Mouse (Mus musculus) neural tube, embryonic 11.5 days (tissue): ENCODE data around the gene Klk1b4. TPM values are rescaled to one million over a fixed set of nuclear protein-coding genes. Genes with fewer than 3 reads are reported as not detected.
"Not testable (repeated sequence)": the region's sequence is repeated elsewhere in the genome, so short reads cannot be mapped to it uniquely, and the experiment has no call there.

ENCODE experiments used
- ATAC-seq: fragments of 200-750 bp; cut with Nextera tagmentation; 2 replicates; pipeline ENCODE4 v1.8.0; 2017; ENCODE audit warnings: moderate number of reproducible peaks, mild to moderate bottlenecking, moderate TSS enrichment, moderate library complexity; ENCODE audit not compliant: insufficient read depth, low FRiP score, low TSS enrichment
- DNase-seq: peaks from one replicate; pipeline ENCODE4 v3.0.0-alpha.2; 2015; ENCODE audit warnings: low spot score
- H3K27ac ChIP-seq: fragments of 300-500 bp; sonication (generic); 2 replicates; pipeline ENCODE4 v1.5.1; 2014; ENCODE audit warnings: low read depth, mild to moderate bottlenecking, low read length
- H3K27me3 ChIP-seq: fragments of 300-500 bp; sonication (generic); 2 replicates; pipeline ENCODE4 v1.6.1; 2014; ENCODE audit warnings: mild to moderate bottlenecking, low read length, mixed read lengths; ENCODE audit not compliant: control insufficient read depth, insufficient read depth
- H3K36me3 ChIP-seq: fragments of 300-500 bp; sonication (generic); 2 replicates; pipeline ENCODE4 v1.6.1; 2014; ENCODE audit warnings: mild to moderate bottlenecking, low read length, moderate library complexity, mixed read lengths; ENCODE audit not compliant: control insufficient read depth, insufficient read depth
- H3K4me1 ChIP-seq: fragments of 300-500 bp; sonication (generic); 2 replicates; pipeline ENCODE4 v1.6.1; 2014; ENCODE audit warnings: low read length, mixed read lengths; ENCODE audit not compliant: control insufficient read depth, insufficient read depth
- H3K4me2 ChIP-seq: fragments of 300-500 bp; sonication (generic); 2 replicates; pipeline ENCODE4 v1.6.1; 2014; ENCODE audit warnings: low read depth, mild to moderate bottlenecking, moderate library complexity
- H3K4me3 ChIP-seq: fragments of 300-500 bp; sonication (generic); 2 replicates; pipeline ENCODE4 v1.5.1; 2014; ENCODE audit warnings: low read depth, low read length
- H3K9ac ChIP-seq: fragments of 300-500 bp; sonication (generic); 2 replicates; pipeline ENCODE4 v1.6.1; 2014; ENCODE audit warnings: mild to moderate bottlenecking, low read length
- H3K9me3 ChIP-seq: fragments of 300-500 bp; sonication (generic); 2 replicates; pipeline ENCODE4 v1.6.1; 2016; ENCODE audit warnings: low read length; ENCODE audit not compliant: control insufficient read depth
- WGBS: fragments of 180-500 bp; shearing (Covaris S2); extraction: QIAGEN DNeasy Blood & Tissue Kit; methylation state at CpG from one replicate; pipeline ENCODE4 v1.1.7; 2014; 5-methylcytosine and 5-hydroxymethylcytosine counted together
- polyA plus RNA-seq: library from polyadenylated mRNA; unstranded; fragments of >200 nt; fragmentation: Nextera tagmentation; extraction: Ambion mirVana; gene quantifications from 2 replicates; pipeline ENCODE4 v1.2.1, GENCODE M21; 2014

The Klk1b4 gene
- polyA plus RNA-seq, 1 experiment from 2014 or later: not detected

- 82% methylated on average over 6 of the region's 6 CpGs for WGBS
- not testable (repeated sequence) for DNase-seq, ATAC-seq, H3K9me3 ChIP-seq, H3K9ac ChIP-seq, H3K4me1 ChIP-seq, H3K27ac ChIP-seq, H3K27me3 ChIP-seq, H3K36me3 ChIP-seq, H3K4me3 ChIP-seq, H3K4me2 ChIP-seq
Measured at GRCm38 (mm10) chr7:44222335-44222734, 15.1 kb downstream of the Klk1b4 start.

- Histone ChIP-seq H3K27ac (no peak within 1 kb of the TSS), H3K4me3 (no peak within 1 kb of the TSS), H3K4me2 (no peak within 1 kb of the TSS), H3K4me1 (no peaks in the 10 kb centered on the region), H3K9ac (no peak within 1 kb of the TSS), H3K9me3 (no peaks in the 10 kb centered on the region), H3K27me3 (no peaks in the 10 kb centered on the region), H3K36me3 (no peaks in the 10 kb centered on the region)
- ATAC-seq (no peak), DNase-seq (no peak)
- WGBS: 50% methylated on average over 1 of the region's 1 CpGs
Measured at GRCm38 (mm10) chr7:44225076-44225475, 17.8 kb downstream of the Klk1b4 start, which contains the start of gene Klk1. TSS of gene Klk1 (plus strand) at chr7:44225360.

GRCm38 (mm10) chr7:44235909-44236308, 28.7 kb downstream of the Klk1b4 start, which contains the start of gene Gm36864:
TSS of gene Gm36864 (plus strand) at chr7:44236177.
- 88% methylated on average over 3 of the region's 3 CpGs for WGBS

GRCm38 (mm10) chr7:44239913-44240312, 32.7 kb downstream of the Klk1b4 start:
- no peak overlapping the region for H3K27ac ChIP-seq
- WGBS: 55% methylated on average over 2 of the region's 2 CpGs
- H3K9ac ChIP-seq: no peak overlapping the region
- no peaks in the 10 kb centered on the region for H3K4me1 ChIP-seq
- H3K4me3 ChIP-seq: no peak overlapping the region
- ATAC-seq (no peak), DNase-seq (no peak)
- H3K9me3 ChIP-seq: no peaks in the 10 kb centered on the region
- no peaks in the 10 kb centered on the region for H3K36me3 ChIP-seq
- no peaks in the 10 kb centered on the region for H3K27me3 ChIP-seq
- no peak overlapping the region for H3K4me2 ChIP-seq

More at GRCm38 (mm10) chr7:44235909-44236308, 28.7 kb downstream of the Klk1b4 start, which contains the start of gene Gm36864:
- Histone ChIP-seq H3K9me3 (no peaks in the 10 kb centered on the region), H3K4me3 (no peak within 1 kb of the TSS), H3K36me3 (no peaks in the 10 kb centered on the region), H3K27me3 (no peaks in the 10 kb centered on the region), H3K27ac (no peak within 1 kb of the TSS), H3K9ac (no peak within 1 kb of the TSS), H3K4me2 (no peak within 1 kb of the TSS), H3K4me1 (no peaks in the 10 kb centered on the region)
- ATAC-seq (no peak), DNase-seq (no peak)

DNA sequence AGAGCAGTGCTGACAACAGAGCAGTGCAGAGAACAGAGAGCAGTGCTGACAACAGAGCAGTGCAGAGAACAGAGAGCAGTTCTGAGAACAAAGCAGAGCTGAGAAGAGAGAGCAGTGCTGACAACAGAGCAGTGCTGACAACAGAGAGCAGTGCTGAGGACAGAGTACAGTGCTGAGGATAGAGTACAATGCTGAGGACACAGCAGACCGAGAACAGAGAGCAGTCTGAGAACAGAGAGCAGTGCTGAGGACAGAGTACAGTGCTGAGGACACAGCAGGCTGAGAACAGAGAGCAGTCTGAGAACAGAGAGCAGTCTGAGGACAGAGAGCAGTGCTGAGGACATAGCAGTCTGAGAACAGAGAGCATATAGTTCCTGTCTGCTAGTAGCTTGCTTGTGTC, 33.5 kb downstream of the Klk1b4 start:
- Histone ChIP-seq H3K9me3 (no peaks in the 10 kb centered on the region), H3K4me3 (no peak overlapping the region), H3K4me1 (peaks cover 3% of the 10 kb centered on the region), H3K4me2 (no peak overlapping the region), H3K9ac (no peak overlapping the region), H3K27me3 (no peaks in the 10 kb centered on the region), H3K27ac (no peak overlapping the region), H3K36me3 (no peaks in the 10 kb centered on the region)
- 58% methylated on average over 1 of the region's 1 CpGs for WGBS
- ATAC-seq (no peak), DNase-seq (no peak)

GRCm38 (mm10) chr7:44241163-44241562, 33.9 kb downstream of the Klk1b4 start:
- Histone ChIP-seq H3K4me1 (peaks cover 3% of the 10 kb centered on the region), H3K36me3 (no peaks in the 10 kb centered on the region), H3K4me2 (no peak overlapping the region), H3K9ac (no peak overlapping the region), H3K27ac (no peak overlapping the region), H3K9me3 (no peaks in the 10 kb centered on the region), H3K27me3 (no peaks in the 10 kb centered on the region), H3K4me3 (no peak overlapping the region)
- WGBS: 86% methylated on average over 2 of the region's 2 CpGs
- ATAC-seq: no peak
- DNase-seq: no peak

DNA sequence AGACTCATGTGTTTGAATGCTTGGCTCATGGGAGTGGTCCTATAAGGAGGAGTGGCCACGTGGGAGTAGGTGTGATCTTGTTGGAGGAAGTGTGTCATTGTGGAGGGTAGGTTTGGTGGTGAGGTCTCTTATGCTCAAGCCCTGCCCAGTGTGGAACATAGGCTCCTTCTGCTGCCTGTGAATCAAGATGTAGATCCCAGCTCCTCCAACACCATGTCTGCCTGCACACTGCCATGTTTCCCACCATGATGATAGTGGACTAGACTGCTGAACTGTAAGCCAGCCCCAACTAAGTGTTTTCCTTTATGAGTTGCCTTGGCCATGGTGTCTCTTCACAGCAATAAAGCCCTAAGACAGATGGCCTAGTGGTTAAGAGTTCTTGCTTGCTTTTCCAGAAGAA, 36.8 kb downstream of the Klk1b4 start:
- Histone ChIP-seq H3K27me3 (no peaks in the 10 kb centered on the region), H3K36me3 (peaks cover 2% of the 10 kb centered on the region), H3K4me2 (no peak overlapping the region), H3K4me3 (no peak overlapping the region), H3K9me3 (no peaks in the 10 kb centered on the region), H3K9ac (no peak overlapping the region), H3K27ac (no peak overlapping the region), H3K4me1 (peaks cover 10% of the 10 kb centered on the region)
- WGBS: 53% methylated on average over 1 of the region's 1 CpGs
- DNase-seq (no peak), ATAC-seq (no peak)

- peak within 1 kb of the TSS; percentile 75 for H3K4me2 ChIP-seq
- H3K36me3 ChIP-seq: peaks cover 16% of the 10 kb centered on the region
- H3K27ac ChIP-seq: peak within 1 kb of the TSS; percentile 84
- H3K4me1 ChIP-seq: peaks cover 10% of the 10 kb centered on the region
- peak within 1 kb of the TSS; percentile 94 for H3K9ac ChIP-seq
- peak; percentile 81 for ATAC-seq
- peak within 1 kb of the TSS; percentile 90 for H3K4me3 ChIP-seq
- no peaks in the 10 kb centered on the region for H3K9me3 ChIP-seq
- H3K27me3 ChIP-seq: no peaks in the 10 kb centered on the region
- WGBS: under 1% methylated on average over 62 of the region's 62 CpGs
- peak; percentile 93 for DNase-seq
Measured at GRCm38 (mm10) chr7:44246055-44246983, 39.1 kb downstream of the Klk1b4 start, which contains the start of the genes 1700028J19Rik and 2410002F23Rik. TSS of gene 1700028J19Rik (minus strand) at chr7:44246695. TSS of gene 2410002F23Rik (plus strand) at chr7:44246722.
